Mouse (Mus musculus) heart, postnatal 14 days (tissue): Measurements from ENCODE around the gene Smc1b. TPM values are rescaled to one million over a fixed set of nuclear protein-coding genes. Genes with fewer than 3 reads are reported as not detected.

ENCODE experiments used
- DNase-seq, 2 experiments: peaks; one replicate each; pipeline ENCODE4 v3.0.0; 2021 to 2022
- intact Hi-C: fragments of 180-260 bp; cut with DNase I; formaldehyde crosslinking; loops from one replicate; pipeline ENCODE4 v1.15.1; 2025
- long read RNA-seq, 2 experiments: library from polyadenylated mRNA; stranded (forward); transcript quantifications; one replicate each; pipeline ENCODE4 v2.0.0; 2021
- total RNA-seq, 2 experiments: library from RNA; stranded (reverse); gene quantifications; 2 replicates each; pipeline ENCODE4 v1.2.3; 2021

Gene Smc1b
- under 1 TPM in 1 of 2 experiments, not detected in 1; 0.05 TPM for total RNA-seq
- long read RNA-seq, experiment 1: 0 reads
- long read RNA-seq, experiment 2: 0 reads

GRCm38 (mm10) chr15:85131275-85132192, at the start of gene Smc1b, which contains the start of gene Ribc2:
Gene Smc1b, minus strand, starts transcription at chr15:85131964.
Gene Ribc2, plus strand, starts transcription at chr15:85132078.
- intact Hi-C loops: no loop called here
- peak; percentile 58 to 70 for DNase-seq

DNA sequence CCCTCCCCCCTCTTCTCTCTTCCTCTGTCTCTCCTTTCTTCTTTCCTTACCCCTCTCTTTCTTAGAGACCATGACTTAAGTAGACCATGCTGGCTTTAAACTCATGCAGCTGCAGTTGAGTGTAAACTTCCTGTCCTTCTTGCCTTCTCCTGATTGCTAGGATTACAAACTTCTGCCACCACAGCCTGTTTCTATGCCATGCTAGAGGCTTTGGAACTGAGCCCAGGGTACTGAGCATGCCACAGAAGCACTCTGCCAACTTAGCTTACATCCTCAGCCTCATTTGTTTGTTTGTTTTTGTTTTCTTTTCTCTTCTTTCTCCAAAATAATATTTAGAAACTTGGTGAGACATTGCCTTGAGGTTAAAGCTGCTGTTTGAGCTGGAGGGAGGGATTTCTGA, 48.6 kb upstream of the Smc1b start:
- intact Hi-C loops: no loop called here
- no peak for DNase-seq

- intact Hi-C loops: no loop called here
- DNase-seq: no peak
Observed at GRCm38 (mm10) chr15:85179528-85180180, 47.9 kb upstream of the Smc1b start.

GRCm38 (mm10) chr15:85178172-85178571, 46.4 kb upstream of the Smc1b start:
- intact Hi-C loops: no loop called here
- no peak for DNase-seq

GRCm38 (mm10) chr15:85177576-85177975, 45.8 kb upstream of the Smc1b start:
- DNase-seq: peak; percentile 57 to 58
- intact Hi-C loops: no loop called here

DNA sequence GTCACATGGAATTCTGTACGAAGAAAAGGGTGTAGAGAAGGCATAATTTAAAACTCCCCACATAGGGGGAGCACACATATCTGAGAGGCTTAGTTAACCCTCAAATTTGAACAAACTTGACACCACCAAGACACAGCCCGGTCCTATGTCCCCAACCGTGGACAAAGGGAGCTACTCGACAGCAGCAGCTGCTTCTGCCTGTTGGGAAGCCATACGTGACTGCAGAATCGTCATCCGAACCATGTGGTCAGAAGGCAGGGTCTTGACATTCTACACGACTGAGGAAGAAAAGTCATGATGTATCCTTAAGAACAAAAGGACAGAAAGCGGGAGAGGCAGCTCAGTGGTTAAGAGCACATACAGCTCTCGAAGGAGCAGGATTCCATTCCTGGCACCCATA, 42.3 kb upstream of the Smc1b start:
- DNase-seq: no peak
- intact Hi-C loops: no loop called here

DNA sequence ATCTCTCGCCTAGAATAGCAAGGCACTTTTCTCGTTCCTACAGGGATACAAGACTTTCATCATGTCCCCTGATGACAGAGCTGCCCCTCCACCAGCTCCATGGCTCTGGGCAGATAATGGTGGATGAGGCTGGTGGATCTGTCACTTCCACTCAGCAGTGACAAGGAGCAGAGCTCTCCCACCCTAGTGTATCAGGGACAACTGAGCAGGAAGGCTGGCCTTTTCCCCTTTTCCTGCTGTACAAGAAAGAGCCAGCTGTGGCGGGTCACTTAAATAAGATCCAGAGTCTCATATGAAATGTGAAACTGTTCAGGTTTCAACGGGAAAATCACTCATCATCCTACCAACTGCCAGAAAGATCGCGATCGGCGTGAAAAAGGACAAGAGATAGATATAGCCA, 41.7 kb upstream of the Smc1b start:
- no peak for DNase-seq
- intact Hi-C loops: no loop called here

DNA sequence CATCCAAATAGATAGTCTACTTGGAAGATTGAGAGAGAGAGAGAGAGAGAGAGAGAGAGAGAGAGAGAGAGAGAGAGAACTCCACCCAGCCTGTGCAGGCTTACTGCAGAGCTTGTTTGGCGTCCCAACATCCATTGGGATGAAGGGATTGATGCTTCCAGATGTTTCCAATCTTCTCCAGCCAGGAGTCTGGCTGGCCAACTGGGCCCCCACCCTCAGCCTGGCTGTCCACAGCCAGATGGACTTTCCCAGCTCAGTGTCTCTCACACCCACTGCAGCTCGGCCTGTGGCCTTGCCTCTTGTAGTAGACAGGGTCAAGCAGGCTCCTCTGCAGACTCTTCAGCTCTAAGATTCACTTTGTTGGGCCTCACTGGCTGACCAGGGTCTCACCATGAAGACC, 40.3 kb upstream of the Smc1b start:
- DNase-seq: peak; percentile 63 to 65
- intact Hi-C loops: no loop called here

DNA sequence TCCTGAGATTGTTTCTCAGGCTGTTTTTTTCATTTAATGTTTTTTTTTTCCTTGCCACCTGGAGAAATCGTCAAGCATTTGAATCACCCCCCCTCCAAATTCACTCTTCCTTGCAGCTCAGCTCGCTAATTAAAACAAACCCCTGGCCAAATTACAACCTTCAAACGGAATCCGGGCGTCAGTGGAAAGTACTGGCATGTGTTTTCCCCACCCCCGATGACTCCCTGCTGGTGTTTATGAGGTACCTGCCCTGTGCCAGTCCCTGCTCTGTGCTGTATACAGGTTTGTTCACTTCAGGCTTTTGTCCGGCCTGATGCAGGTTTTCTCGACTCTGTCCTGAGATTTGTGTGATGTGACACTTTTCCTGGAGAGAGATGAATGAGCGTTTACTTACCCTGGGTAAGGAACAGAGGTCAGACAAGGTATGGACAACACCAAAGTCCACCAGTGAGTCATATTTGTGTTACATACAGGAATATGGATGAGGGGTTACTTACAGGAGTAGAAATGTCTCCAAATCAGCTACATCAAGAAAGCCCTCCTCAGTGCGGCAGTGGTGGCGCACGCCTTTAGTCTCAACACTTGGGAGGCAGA, 35.4 kb upstream of the Smc1b start:
- DNase-seq: no peak
- intact Hi-C loops: no loop called here

DNA sequence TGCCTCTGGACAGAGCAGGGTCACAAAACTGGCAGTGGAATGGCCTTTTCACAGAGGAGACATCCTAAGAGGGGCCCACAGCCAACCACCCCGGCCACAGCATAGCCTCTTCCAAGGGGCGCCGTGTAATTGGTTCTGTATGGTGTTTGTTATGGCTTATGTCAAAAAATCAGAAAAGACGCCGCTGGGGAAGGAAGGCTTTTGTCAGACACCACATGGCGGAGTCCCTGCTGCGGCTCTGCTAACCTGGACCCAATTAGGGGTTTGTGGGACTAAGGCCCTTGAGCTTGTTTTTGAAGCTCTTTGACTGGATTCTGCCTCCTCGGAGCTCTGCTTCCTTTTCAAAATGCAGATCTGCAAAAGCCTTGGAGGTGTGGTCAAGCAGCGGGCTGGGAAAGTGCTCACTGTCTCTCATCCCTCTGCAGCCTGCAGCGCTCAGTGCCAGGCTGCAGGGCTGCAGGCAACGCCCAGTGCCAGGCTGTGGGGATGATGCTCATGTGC, 34.7 kb upstream of the Smc1b start:
- intact Hi-C loops: no loop called here
- DNase-seq: no peak

- DNase-seq: peak; percentile 61 to 67
- intact Hi-C loops: no loop called here
Observed at GRCm38 (mm10) chr15:85162693-85163663, 31.2 kb upstream of the Smc1b start.

DNA sequence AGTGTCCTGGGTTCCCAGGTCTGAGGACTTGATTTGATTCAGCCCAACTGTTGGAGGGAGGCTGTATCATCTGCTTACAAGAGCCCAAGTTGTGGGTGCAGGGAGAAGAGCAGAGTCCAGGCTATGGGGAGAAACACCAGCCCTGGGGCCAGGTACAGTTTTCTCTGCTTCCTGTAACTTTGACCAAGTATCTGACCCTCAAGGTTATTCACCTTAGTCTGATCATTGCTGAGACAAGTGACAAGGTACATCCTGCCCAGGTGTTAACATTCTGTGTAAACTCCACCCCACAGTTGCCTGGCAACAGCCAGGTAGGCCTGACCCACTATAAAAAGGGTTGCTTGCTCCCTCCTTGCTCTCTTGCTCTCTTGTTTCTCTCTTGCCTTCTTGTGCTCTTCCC, 29.7 kb upstream of the Smc1b start:
- no peak for DNase-seq
- intact Hi-C loops: no loop called here

DNA sequence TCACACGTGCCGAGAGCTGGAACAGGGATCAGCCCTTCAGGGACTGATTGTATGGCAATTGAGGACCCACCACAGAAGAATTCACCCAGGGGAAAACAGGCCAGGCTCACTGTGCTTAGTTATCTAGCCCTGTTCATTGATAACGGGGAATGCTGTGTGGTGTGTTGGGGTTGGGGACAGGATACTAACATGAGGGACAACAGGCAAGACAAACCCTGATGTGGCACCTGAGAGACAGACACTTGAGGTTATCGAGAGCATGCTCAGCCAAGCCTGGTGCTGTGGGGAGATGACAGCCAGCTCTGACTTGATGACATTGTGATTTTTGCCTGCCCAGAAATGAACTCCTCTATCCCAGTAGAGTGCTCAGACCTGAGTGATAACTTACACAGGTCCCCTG, 24.4 kb upstream of the Smc1b start:
- DNase-seq: no peak

GRCm38 (mm10) chr15:85154091-85154490, 22.3 kb upstream of the Smc1b start:
- intact Hi-C loops: loop anchor here (5.0 kb wide), 1 partner anchor 428 kb away; the partner anchor contains the start of gene Wnt7b
- DNase-seq: no peak

More for the DNA sequence above, 24.4 kb upstream of the Smc1b start:
- intact Hi-C loops: no loop called here

DNA sequence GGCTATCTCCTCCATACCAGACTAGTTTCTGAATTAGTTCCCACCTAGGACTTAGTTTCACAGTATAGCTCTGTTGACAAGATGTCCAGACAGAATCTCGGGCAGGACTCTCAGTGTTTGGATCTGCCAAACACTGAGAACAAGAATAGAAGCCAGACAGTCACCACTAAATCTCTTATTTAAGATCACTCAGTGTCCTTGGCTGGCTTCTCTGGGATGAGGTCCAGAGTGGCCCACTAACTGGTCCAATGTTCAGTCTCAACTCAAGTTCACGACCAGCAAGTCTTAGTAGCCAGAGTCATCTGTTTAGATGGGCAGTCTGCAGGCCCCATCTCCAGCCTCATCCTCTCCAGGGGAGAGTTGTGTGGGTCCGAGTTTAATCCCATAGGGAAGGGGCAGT, 20.8 kb upstream of the Smc1b start:
- peak in 1 of 2 experiments; percentile 52 for DNase-seq
- intact Hi-C loops: loop anchor here (1.0 to 5.0 kb wide), 2 partner anchors 79 to 430 kb away; partner anchors contain the start of gene Wnt7b

DNA sequence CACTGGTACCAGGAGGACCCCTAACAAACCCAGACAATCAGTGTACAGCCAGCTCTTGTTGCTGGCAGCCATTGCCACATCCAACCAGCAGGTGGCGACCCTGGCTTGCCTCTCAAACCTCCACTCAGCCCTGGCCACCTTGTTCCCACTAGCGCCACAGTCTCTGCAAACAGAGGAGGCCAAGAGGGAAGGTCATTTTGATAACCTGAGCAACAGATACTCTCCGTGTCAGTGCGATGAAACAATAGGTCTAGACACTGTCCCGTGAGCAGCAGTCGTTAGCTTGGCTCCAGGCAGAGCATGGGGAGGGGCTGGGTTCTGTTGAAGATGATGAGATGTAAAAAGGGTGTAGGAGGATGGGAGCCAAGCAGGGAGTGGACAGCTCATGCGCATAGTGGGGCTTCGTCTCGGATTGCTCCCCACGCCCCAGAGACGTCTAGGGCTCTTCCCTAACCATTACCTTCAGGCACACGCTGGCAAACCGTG, 19.7 kb upstream of the Smc1b start:
- peak; percentile 76 to 84 for DNase-seq
- intact Hi-C loops: loop anchor here (1.0 to 5.0 kb wide), 2 partner anchors 107 to 431 kb away; partner anchors contain the start of gene Wnt7b

DNA sequence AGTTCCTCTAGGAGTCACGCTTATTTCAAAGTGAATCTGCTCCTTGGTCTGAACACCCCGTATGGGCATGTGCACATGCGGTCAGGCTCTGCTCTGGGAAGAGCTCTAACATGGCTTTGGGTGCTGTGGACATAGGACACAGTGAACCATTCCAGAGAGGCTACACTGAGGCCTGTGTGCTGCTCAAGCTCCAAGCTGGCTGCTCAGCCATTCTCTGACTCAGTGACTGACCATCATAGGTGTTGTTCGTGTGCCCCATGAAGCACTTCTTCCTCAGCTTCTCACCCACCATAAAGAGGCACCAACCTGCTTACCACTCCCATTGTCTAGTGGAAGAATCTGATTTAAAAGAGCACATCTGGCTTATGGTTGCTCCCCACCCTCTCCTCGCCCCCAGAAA, 12.5 kb upstream of the Smc1b start:
- DNase-seq: no peak
- intact Hi-C loops: no loop called here

DNA sequence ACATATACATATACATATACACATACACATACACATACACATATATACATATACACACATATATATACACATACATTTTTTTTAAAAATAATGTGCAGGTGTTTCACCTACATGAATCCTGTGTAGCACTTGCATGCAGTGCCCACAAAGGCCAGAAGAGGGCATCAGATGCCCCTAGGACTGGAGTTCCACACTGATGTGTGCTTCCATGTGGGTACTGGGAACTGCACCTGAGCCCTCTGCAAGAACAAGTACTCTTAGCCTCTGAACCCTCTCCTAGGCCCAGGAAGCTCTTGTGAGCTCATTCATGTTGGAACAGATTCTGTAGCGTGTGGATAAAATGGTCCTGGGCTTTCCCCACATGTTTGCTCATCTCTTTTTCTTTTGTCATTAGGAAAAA, 12.0 kb upstream of the Smc1b start:
- intact Hi-C loops: no loop called here
- DNase-seq: no peak

DNA sequence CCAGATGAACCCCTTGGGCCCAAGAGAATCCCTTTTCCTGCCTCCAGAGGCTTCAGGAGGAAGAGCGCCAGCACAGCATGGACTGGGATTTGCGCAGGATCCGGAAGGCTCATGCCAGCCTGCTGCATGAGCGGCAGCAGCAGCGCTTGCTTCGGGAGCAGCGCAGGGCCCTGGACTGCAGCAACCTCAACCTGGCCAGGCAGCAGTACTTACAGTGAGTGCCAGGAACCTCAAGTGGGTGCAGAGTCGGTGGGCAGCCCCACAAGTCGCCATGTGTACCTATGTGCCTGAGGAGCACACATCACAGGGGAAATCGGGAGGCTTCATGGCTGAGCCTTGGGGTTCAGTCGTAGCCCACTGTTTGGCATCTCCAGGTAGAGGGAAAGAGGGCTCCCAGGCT, 11.4 kb upstream of the Smc1b start:
- intact Hi-C loops: no loop called here
- no peak for DNase-seq
